Mouse (Mus musculus): ENCODE measurements at regions not wholly inside any gene's neighbourhood (a gene's known extent, or its start where the extent isn't known, plus 50 kb on each side); places are given as distances from the start of the nearest gene placed in this dataset.
"Not testable (repeated sequence)": the region's sequence is repeated elsewhere in the genome, so short reads cannot be mapped to it uniquely, and the experiment has no call there.

- no peak for DNase-seq (ENCODE audit: low read depth)
Measured at GRCm38 (mm10) chr2:21976831-21977230, 250.5 kb upstream of the Myo3a start.

GRCm38 (mm10) chr2:21980177-21980576, 247.1 kb upstream of the Myo3a start:
- no peak for DNase-seq (ENCODE audit: low read depth)

GRCm38 (mm10) chr2:22024438-22024837, 202.9 kb upstream of the Myo3a start:
- DNase-seq (ENCODE audit: low read depth) = no peak

GRCm38 (mm10) chr2:22026794-22027193, 200.5 kb upstream of the Myo3a start:
- DNase-seq (ENCODE audit: low read depth) = no peak

- no peak for DNase-seq (ENCODE audit: low read depth)
Measured at GRCm38 (mm10) chr2:22028569-22028968, 198.7 kb upstream of the Myo3a start.

- DNase-seq (ENCODE audit: low read depth) = no peak
Measured at GRCm38 (mm10) chr2:22029022-22029803, 198.1 kb upstream of the Myo3a start.

GRCm38 (mm10) chr2:22029804-22030194, 197.5 kb upstream of the Myo3a start:
- DNase-seq (ENCODE audit: low read depth) = no peak

- DNase-seq (ENCODE audit: low read depth) = no peak
Measured at GRCm38 (mm10) chr2:22036841-22037240, 190.5 kb upstream of the Myo3a start.

- no peak for DNase-seq (ENCODE audit: low read depth)
Measured at GRCm38 (mm10) chr2:22038780-22039179, 188.5 kb upstream of the Myo3a start.

GRCm38 (mm10) chr2:22043937-22044336, 183.4 kb upstream of the Myo3a start:
- DNase-seq (ENCODE audit: low read depth) = not testable (repeated sequence)

GRCm38 (mm10) chr2:22044949-22045348, 182.4 kb upstream of the Myo3a start:
- no peak for DNase-seq (ENCODE audit: low read depth)

GRCm38 (mm10) chr2:22047465-22047864, 179.8 kb upstream of the Myo3a start:
- DNase-seq (ENCODE audit: low read depth) = no peak

- no peak for DNase-seq (ENCODE audit: low read depth)
Measured at GRCm38 (mm10) chr2:22066535-22066934, 160.8 kb upstream of the Myo3a start.

GRCm38 (mm10) chr2:22096848-22097247, 130.5 kb upstream of the Myo3a start:
- no peak for DNase-seq (ENCODE audit: low read depth)

GRCm38 (mm10) chr2:22105150-22105549, 122.2 kb upstream of the Myo3a start:
- no peak for DNase-seq (ENCODE audit: low read depth)

- DNase-seq (ENCODE audit: low read depth) = no peak
Measured at GRCm38 (mm10) chr2:22149721-22150120, 77.6 kb upstream of the Myo3a start.

- DNase-seq (ENCODE audit: low read depth) = no peak
Measured at GRCm38 (mm10) chr2:22156576-22156975, 70.7 kb upstream of the Myo3a start.

GRCm38 (mm10) chr2:22165443-22165842, 61.9 kb upstream of the Myo3a start:
- DNase-seq (ENCODE audit: low read depth) = no peak

- no peak for DNase-seq (ENCODE audit: low read depth)
Measured at GRCm38 (mm10) chr2:22165919-22166318, 61.4 kb upstream of the Myo3a start.

Data from induced T-regulatory cell, adult 2 months (primary cell).